Mouse (Mus musculus) embryonic facial prominence, embryonic 13.5 days (tissue): ENCODE results near the gene Etv6. TPM values are rescaled to one million over a fixed set of nuclear protein-coding genes. Genes with fewer than 3 reads are reported as not detected.

Experiments used
- ATAC-seq: fragments of 200-750 bp; cut with Nextera tagmentation; 2 replicates; pipeline ENCODE4 v1.8.0; 2017; ENCODE audit warnings: low read depth; ENCODE audit not compliant: insufficient number of reproducible peaks, insufficient read depth, low FRiP score, low TSS enrichment
- H3K27ac ChIP-seq: fragments of 300-500 bp; sonication (generic); 2 replicates; pipeline ENCODE4 v1.5.1; 2015; ENCODE audit warnings: moderate library complexity, mild to moderate bottlenecking, inconsistent platforms
- H3K27me3 ChIP-seq: fragments of 300-500 bp; sonication (generic); 2 replicates; pipeline ENCODE4 v1.6.1; 2015; ENCODE audit warnings: mild to moderate bottlenecking, inconsistent platforms
- H3K36me3 ChIP-seq: fragments of 300-500 bp; sonication (generic); 2 replicates; pipeline ENCODE4 v1.6.1; 2015; ENCODE audit warnings: mild to moderate bottlenecking, inconsistent platforms
- H3K4me1 ChIP-seq: fragments of 300-500 bp; sonication (generic); 2 replicates; pipeline ENCODE4 v1.6.1; 2015; ENCODE audit warnings: inconsistent platforms
- H3K4me2 ChIP-seq: fragments of 300-500 bp; sonication (generic); 2 replicates; pipeline ENCODE4 v1.6.1; 2015; ENCODE audit warnings: moderate library complexity, mild to moderate bottlenecking, inconsistent platforms
- H3K4me3 ChIP-seq: fragments of 300-500 bp; sonication (generic); 2 replicates; pipeline ENCODE4 v1.5.1; 2015; ENCODE audit warnings: mild to moderate bottlenecking, inconsistent platforms
- H3K9ac ChIP-seq: fragments of 300-500 bp; sonication (generic); 2 replicates; pipeline ENCODE4 v1.6.1; 2015; ENCODE audit warnings: mild to moderate bottlenecking, inconsistent platforms
- H3K9me3 ChIP-seq: fragments of 300-500 bp; sonication (generic); 2 replicates; pipeline ENCODE4 v1.6.1; 2016; ENCODE audit warnings: inconsistent platforms
- WGBS: fragments of 180-500 bp; shearing (Covaris S2); methylation state at CpG from one replicate; pipeline ENCODE4 v1.1.7; 2015; ENCODE audit warnings: mixed read lengths; 5-methylcytosine and 5-hydroxymethylcytosine counted together
- polyA plus RNA-seq: library from polyadenylated mRNA; unstranded; fragments of >200 nt; fragmentation: Nextera tagmentation; extraction: Ambion mirVana; gene quantifications from 2 replicates; pipeline ENCODE4 v1.2.1, GENCODE M21; 2015

Etv6 gene
- polyA plus RNA-seq, 1 experiment from 2014 or later = 16.1 TPM

DNA sequence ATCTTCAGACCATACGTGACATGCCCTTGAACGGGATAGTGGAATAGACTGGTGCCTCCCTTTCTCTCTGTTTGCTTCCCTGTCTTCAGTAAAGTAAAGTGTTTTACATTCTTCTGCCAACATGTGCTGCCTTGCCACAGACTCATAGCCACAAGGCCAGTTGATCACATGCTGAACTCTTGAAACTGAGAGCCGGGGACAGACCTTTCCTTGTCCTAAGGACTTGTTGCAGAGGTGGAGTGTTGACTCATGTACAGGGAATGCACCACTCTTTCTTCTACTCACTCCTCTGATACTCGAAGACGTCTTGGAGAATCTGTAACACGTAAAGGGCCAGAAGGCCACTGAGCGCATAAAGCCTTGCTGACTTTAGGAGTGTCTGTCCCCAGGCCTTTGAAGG lies 94.3 kb downstream of the Etv6 start:
- Histone ChIP-seq H3K4me3 (no peak overlapping the region), H3K27ac (no peak overlapping the region), H3K4me1 (peaks cover 11% of the 10 kb centered on the region; the same call in 1 of the 2 replicates), H3K9ac (no peak overlapping the region), H3K36me3 (peaks cover 13% of the 10 kb centered on the region), H3K9me3 (no peaks in the 10 kb centered on the region), H3K4me2 (no peak overlapping the region), H3K27me3 (no peaks in the 10 kb centered on the region)
- ATAC-seq = no peak
- WGBS = 90% methylated on average over 7 of the region's 7 CpGs

DNA sequence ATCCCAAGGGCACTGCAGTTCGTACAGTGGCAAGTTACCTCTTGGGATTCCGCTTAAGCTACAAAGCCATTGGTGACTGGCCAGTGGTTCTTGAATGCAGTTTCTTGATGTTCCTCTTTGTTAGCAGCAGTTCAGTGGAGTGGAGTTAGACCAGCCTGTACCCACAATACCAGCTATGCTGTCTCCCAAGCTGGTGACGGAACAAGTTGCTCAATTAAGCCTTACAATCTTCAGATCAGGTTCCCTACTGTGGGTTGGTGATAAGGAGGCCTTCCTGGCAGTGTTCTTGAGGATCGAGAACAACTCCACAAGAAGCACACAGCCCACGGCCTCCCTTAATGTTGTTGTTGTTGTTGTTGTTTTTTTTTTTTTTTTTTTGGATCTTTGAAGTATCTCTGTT lies 95.3 kb downstream of the Etv6 start:
- WGBS = 91% methylated on average over 5 of the region's 5 CpGs
- Histone ChIP-seq H3K4me3 (no peak overlapping the region), H3K4me2 (no peak overlapping the region), H3K9ac (no peak overlapping the region), H3K9me3 (no peaks in the 10 kb centered on the region), H3K27me3 (no peaks in the 10 kb centered on the region), H3K36me3 (peaks cover 13% of the 10 kb centered on the region), H3K4me1 (peaks cover 13% of the 10 kb centered on the region; the same call in 1 of the 2 replicates), H3K27ac (no peak overlapping the region)
- no peak for ATAC-seq

DNA sequence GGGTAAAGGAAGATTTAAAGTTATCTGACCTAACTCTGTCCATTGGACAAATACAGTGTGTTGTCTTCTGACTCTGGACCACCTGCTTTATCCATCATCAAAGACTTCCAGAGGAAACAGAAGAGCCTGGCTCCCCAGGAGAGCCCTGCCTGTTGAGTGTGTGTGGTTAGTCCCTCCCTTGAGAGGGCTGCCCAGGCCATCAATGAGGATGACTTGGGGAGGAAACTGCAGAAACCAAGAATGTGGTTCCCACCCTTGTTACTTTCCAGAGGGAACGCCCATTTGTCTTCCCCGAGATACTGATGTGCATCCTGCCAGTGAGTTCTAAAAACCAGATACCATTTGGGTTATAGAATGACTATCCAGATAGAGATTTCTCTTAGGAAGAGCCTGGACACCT lies 96.1 kb downstream of the Etv6 start:
- no peak overlapping the region for H3K4me3 ChIP-seq
- H3K9me3 ChIP-seq = no peaks in the 10 kb centered on the region
- H3K4me2 ChIP-seq = no peak overlapping the region
- 90% methylated on average over 2 of the region's 2 CpGs for WGBS
- H3K27ac ChIP-seq = no peak overlapping the region
- H3K9ac ChIP-seq = no peak overlapping the region
- ATAC-seq = no peak
- H3K36me3 ChIP-seq = peaks cover 13% of the 10 kb centered on the region
- no peaks in the 10 kb centered on the region for H3K27me3 ChIP-seq
- H3K4me1 ChIP-seq = peaks cover 14% of the 10 kb centered on the region; the same call in 1 of the 2 replicates

DNA sequence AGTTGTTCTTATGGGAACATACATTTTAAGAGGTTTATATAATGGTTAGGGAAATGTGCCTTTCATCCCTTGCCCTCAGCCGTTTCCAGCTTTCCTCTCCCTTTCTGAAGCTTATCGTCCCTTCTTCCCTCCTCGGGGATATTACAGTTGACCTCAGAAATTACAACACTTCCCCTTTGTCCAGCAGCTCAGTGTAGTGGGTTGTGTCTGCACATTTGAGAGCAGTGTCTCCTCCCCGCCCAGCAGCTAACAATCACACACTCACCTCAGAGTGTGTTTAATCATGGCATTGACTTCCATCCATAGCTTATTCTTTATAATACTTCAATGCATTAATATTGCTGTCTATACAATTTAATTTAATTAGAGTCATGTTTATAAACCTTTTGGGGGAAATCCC lies 98.3 kb downstream of the Etv6 start:
- no peak overlapping the region for H3K27ac ChIP-seq
- H3K4me2 ChIP-seq = no peak overlapping the region
- WGBS = 63% methylated on average over 4 of the region's 4 CpGs
- no peaks in the 10 kb centered on the region for H3K9me3 ChIP-seq
- peaks cover 14% of the 10 kb centered on the region; the same call in 1 of the 2 replicates for H3K4me1 ChIP-seq
- ATAC-seq = no peak
- H3K9ac ChIP-seq = no peak overlapping the region
- H3K36me3 ChIP-seq = peaks cover 23% of the 10 kb centered on the region
- H3K4me3 ChIP-seq = no peak overlapping the region
- H3K27me3 ChIP-seq = no peaks in the 10 kb centered on the region

GRCm38 (mm10) chr6:134134821-134135323 lies 99.4 kb downstream of the Etv6 start:
- WGBS = 72% methylated on average over 9 of the region's 9 CpGs
- no peak overlapping the region for H3K4me3 ChIP-seq
- no peaks in the 10 kb centered on the region for H3K27me3 ChIP-seq
- no peak overlapping the region for H3K9ac ChIP-seq
- H3K27ac ChIP-seq = no peak overlapping the region
- peaks cover 14% of the 10 kb centered on the region; the same call in 1 of the 2 replicates for H3K4me1 ChIP-seq
- ATAC-seq = no peak
- H3K36me3 ChIP-seq = peaks cover 14% of the 10 kb centered on the region
- no peaks in the 10 kb centered on the region for H3K9me3 ChIP-seq
- no peak overlapping the region for H3K4me2 ChIP-seq

DNA sequence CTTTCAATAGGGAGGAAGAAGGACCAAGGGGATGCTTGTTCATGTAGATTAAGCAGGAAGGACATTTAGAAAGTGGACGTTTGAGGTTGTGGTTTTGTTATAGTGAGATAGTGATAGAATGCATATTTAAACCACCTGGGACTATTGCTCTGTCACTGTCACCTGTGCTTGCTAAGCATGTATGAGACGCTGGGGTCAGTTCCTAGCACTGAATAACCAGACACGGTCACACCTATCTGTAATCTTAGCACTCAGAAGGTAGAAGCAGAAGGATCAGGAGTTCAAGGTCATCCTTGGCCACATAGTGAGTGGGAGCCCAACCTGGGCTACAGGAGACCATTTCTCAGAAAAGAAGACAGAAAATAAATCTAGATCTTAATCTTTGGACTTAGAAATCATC lies 100.8 kb downstream of the Etv6 start:
- no peaks in the 10 kb centered on the region for H3K27me3 ChIP-seq
- no peaks in the 10 kb centered on the region for H3K9me3 ChIP-seq
- no peak overlapping the region for H3K4me2 ChIP-seq
- WGBS = 76% methylated on average over 3 of the region's 3 CpGs
- H3K4me1 ChIP-seq = peaks cover 23% of the 10 kb centered on the region
- H3K9ac ChIP-seq = no peak overlapping the region
- ATAC-seq = no peak
- H3K4me3 ChIP-seq = no peak overlapping the region
- H3K27ac ChIP-seq = no peak overlapping the region
- peaks cover 14% of the 10 kb centered on the region for H3K36me3 ChIP-seq

- no peak overlapping the region for H3K4me2 ChIP-seq
- H3K4me1 ChIP-seq = peaks cover 36% of the 10 kb centered on the region
- H3K27ac ChIP-seq = no peak overlapping the region
- 92% methylated on average over 3 of the region's 3 CpGs for WGBS
- ATAC-seq = no peak
- no peak overlapping the region for H3K9ac ChIP-seq
- H3K36me3 ChIP-seq = peaks cover 10% of the 10 kb centered on the region
- H3K9me3 ChIP-seq = no peaks in the 10 kb centered on the region
- no peak overlapping the region for H3K4me3 ChIP-seq
- H3K27me3 ChIP-seq = no peaks in the 10 kb centered on the region
Measured at GRCm38 (mm10) chr6:134139359-134139758, 103.9 kb downstream of the Etv6 start.

DNA sequence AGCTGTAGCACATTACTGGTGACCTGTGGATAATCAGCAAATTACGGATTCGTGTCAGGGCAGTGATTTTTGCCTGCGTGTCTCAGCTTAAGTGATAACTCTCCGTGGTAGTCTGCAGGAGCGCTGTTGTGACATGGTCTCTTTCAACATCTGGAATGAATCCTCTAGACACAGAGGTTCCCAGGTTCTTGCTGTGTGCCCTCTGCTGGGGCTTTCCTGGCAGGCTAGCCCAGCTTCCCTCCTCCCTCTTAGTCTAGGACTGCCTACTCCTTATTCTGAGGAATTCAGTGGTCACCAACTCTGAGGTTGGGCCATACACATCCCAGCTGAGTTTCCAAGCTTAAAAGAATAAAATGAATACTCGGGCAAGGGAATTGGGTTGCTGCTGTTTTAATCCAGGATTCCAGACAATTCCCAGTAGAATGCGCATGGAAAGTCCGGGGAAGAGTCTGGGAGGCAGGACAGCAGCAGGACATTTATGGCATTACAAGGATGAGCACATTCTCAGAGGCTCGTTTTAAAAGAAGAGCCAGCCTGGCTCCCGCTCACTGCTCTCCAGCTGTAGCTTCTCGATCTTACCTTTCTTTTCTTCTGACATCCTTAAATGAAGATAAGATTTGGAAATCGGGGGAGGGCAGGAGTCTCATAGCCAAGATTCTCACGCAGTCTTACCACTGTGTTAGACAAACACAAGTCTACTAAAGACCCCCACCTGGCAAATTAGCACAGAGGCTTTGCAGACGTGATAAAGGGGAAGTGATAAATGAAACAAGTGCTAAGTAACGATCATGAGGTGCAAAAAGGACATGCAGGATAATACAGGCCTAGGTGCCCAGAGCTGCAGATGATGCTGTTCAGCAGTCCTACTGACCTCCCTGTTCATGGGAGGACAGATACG lies 105.5 kb downstream of the Etv6 start:
- Histone ChIP-seq H3K27me3 (no peaks in the 10 kb centered on the region), H3K9me3 (no peaks in the 10 kb centered on the region), H3K4me3 (no peak overlapping the region), H3K9ac (no peak overlapping the region), H3K27ac (no peak overlapping the region), H3K4me1 (peaks cover 28% of the 10 kb centered on the region), H3K4me2 (no peak overlapping the region), H3K36me3 (peaks cover 10% of the 10 kb centered on the region)
- 65% methylated on average over 16 of the region's 16 CpGs for WGBS
- ATAC-seq = no peak

DNA sequence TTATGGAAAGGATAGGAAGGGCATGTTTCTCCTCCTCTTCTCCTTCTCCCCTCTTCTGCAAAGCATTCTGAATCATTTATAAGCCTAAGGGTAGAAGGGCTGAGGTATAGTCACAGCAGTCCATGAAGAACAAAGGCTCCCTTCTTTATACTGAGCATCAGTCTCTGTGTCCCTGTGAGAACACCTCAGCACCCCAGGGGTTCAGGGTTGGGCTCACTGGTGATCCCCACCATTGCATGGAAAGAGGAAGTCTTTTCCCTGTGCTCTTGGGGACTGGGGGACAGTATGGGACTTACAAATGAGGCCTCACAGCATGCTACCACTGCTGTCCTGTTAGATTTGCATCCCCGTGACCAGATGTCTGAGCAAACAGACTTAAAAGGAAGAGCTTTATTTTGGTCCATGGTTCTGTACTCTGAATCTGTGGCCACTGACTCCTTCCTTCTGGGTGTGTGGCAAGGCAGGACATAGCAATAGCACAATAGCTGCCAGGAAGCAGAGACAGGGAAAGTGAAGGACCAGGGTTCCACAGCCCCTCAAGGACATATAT lies 106.2 kb downstream of the Etv6 start:
- no peak overlapping the region for H3K4me3 ChIP-seq
- peaks cover 10% of the 10 kb centered on the region for H3K36me3 ChIP-seq
- no peak overlapping the region for H3K4me2 ChIP-seq
- ATAC-seq = no peak
- no peaks in the 10 kb centered on the region for H3K27me3 ChIP-seq
- 78% methylated on average over 1 of the region's 1 CpGs for WGBS
- no peak overlapping the region for H3K9ac ChIP-seq
- peaks cover 32% of the 10 kb centered on the region for H3K4me1 ChIP-seq
- no peaks in the 10 kb centered on the region for H3K9me3 ChIP-seq
- H3K27ac ChIP-seq = no peak overlapping the region

- peaks cover 32% of the 10 kb centered on the region for H3K4me1 ChIP-seq
- H3K9ac ChIP-seq = no peak overlapping the region
- no peak overlapping the region for H3K4me3 ChIP-seq
- H3K27ac ChIP-seq = no peak overlapping the region
- H3K4me2 ChIP-seq = no peak overlapping the region
- 74% methylated on average over 11 of the region's 11 CpGs for WGBS
- H3K9me3 ChIP-seq = no peaks in the 10 kb centered on the region
- H3K36me3 ChIP-seq = peaks cover 7% of the 10 kb centered on the region; the same call in 1 of the 2 replicates
- ATAC-seq = no peak
- no peaks in the 10 kb centered on the region for H3K27me3 ChIP-seq
Measured at GRCm38 (mm10) chr6:134142700-134143099, 107.2 kb downstream of the Etv6 start.

GRCm38 (mm10) chr6:134143649-134144097 lies 108.2 kb downstream of the Etv6 start:
- no peak overlapping the region for H3K9ac ChIP-seq
- H3K27ac ChIP-seq = peak overlapping the region; percentile 22; the same call in 1 of the 2 replicates
- ATAC-seq = no peak
- no peak overlapping the region for H3K4me2 ChIP-seq
- 40% methylated on average over 3 of the region's 3 CpGs for WGBS
- H3K27me3 ChIP-seq = no peaks in the 10 kb centered on the region
- no peaks in the 10 kb centered on the region for H3K9me3 ChIP-seq
- peaks cover under 1% of the 10 kb centered on the region; the same call in 1 of the 2 replicates for H3K36me3 ChIP-seq
- peaks cover 42% of the 10 kb centered on the region for H3K4me1 ChIP-seq
- no peak overlapping the region for H3K4me3 ChIP-seq
